In the genomic region with DNA sequence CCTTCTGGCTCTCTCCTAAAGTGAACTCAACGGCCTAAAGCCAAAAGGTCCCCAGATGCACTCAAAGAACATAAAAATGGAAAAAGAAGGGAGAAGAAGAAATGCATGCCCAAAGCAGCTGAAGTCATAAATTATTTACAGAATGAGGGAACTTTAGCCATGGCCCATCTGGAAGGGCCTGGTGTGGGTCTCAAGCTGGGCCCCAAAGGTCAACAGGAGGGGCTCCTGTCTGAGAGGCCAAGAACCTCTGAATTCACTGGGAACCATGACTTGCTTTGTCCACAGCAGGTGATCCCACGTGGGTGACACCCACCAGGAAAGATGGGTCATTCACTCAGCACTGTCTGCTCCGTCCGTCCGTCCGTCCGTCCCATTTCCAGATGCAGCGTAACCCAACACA, we compare ENCODE assay signal across 25 mouse cellular contexts.
DNase-seq lines count a peak whose midpoint lies in the region; ATAC-seq lines count a peak whose summit lies in the region.
"Had no signal": no experiment of that assay in that cellular context is flagged by ENCODE, and none has a peak within 500 bp of the region (broad histone marks: within the 10 kb centered on the region; RNA-seq: fewer than 3 reads in every experiment).

No protein-coding gene starts in this region.

- no peaks in the 10 kb centered on the region for H3K27me3 ChIP-seq in kidney, embryonic 14.5 days (ENCODE audit: control insufficient read depth, insufficient read depth, low read length)
- no peaks in the 10 kb centered on the region for H3K27me3 ChIP-seq in kidney, embryonic 16.5 days (ENCODE audit: insufficient read depth, low read length)
- H3K27me3 ChIP-seq: forebrain, embryonic 13.5 days; hindbrain, embryonic 13.5 days; Patski had no signal

- 78% methylated on average over 8 of the region's 8 CpGs for WGBS in kidney, embryonic 14.5 days
- WGBS in kidney, embryonic 16.5 days, result 78% methylated on average over 8 of the region's 8 CpGs

- H3K27ac ChIP-seq in kidney, embryonic 14.5 days (ENCODE audit: low read depth, low read length), result no peak overlapping the region
- peak overlapping the region; percentile 34; the same call in 1 of the 2 replicates for H3K27ac ChIP-seq in kidney, embryonic 16.5 days (ENCODE audit: low read length)
- H3K27ac ChIP-seq: forebrain, embryonic 10.5 days; forebrain, embryonic 13.5 days; hindbrain, embryonic 10.5 days; hindbrain, embryonic 13.5 days had no signal

- peaks cover 16% of the 10 kb centered on the region for H3K4me1 ChIP-seq in kidney, embryonic 14.5 days (ENCODE audit: control insufficient read depth, insufficient read depth, low read length)
- peaks cover 65% of the 10 kb centered on the region for H3K4me1 ChIP-seq in kidney, embryonic 16.5 days (ENCODE audit: insufficient read depth, low read length)

- ATAC-seq in kidney, embryonic 14.5 days (ENCODE audit: low FRiP score, low TSS enrichment), result no peak
- ATAC-seq in kidney, embryonic 16.5 days (ENCODE audit: low FRiP score, low TSS enrichment), result no peak
- no peak for ATAC-seq in megakaryocyte progenitor cell, adult 5-6 weeks (replicated peaks; ENCODE audit: poor library complexity)
- ATAC-seq: CD4-positive, CD25-positive, alpha-beta regulatory T cell, adult 4 months; forebrain, embryonic 13.5 days; forebrain, embryonic 16.5 days; hindbrain, embryonic 16.5 days; Patski had no signal

- H3K4me2 ChIP-seq in kidney, embryonic 14.5 days (replicated peaks; ENCODE audit: low read depth, low read length), result no peak overlapping the region
- no peak overlapping the region for H3K4me2 ChIP-seq in kidney, embryonic 16.5 days (replicated peaks; ENCODE audit: low read depth, low read length)
- H3K4me2 ChIP-seq: forebrain, embryonic 13.5 days; heart, embryonic 11.5 days; hindbrain, embryonic 13.5 days had no signal

- peaks cover 12% of the 10 kb centered on the region; the same call in 1 of the 2 replicates for H3K36me3 ChIP-seq in kidney, embryonic 14.5 days (ENCODE audit: control insufficient read depth, insufficient read depth, low read length)
- H3K36me3 ChIP-seq in kidney, embryonic 16.5 days (ENCODE audit: insufficient read depth, low read length), result peaks cover 25% of the 10 kb centered on the region

- no peaks in the 10 kb centered on the region for H3K9me3 ChIP-seq in kidney, embryonic 14.5 days (ENCODE audit: control insufficient read depth, low read length)
- H3K9me3 ChIP-seq in kidney, embryonic 16.5 days (ENCODE audit: low read length), result no peaks in the 10 kb centered on the region
- H3K9me3 ChIP-seq: forebrain, embryonic 10.5 days; forebrain, embryonic 13.5 days; hindbrain, embryonic 10.5 days; hindbrain, embryonic 13.5 days had no signal

- no peak overlapping the region for H3K4me3 ChIP-seq in kidney, embryonic 14.5 days (ENCODE audit: low read length)
- no peak overlapping the region for H3K4me3 ChIP-seq in kidney, embryonic 16.5 days (ENCODE audit: low read length)
- H3K4me3 ChIP-seq: forebrain, embryonic 10.5 days; forebrain, embryonic 13.5 days; hindbrain, embryonic 10.5 days; hindbrain, embryonic 13.5 days had no signal

- no peak overlapping the region for H3K9ac ChIP-seq in kidney, embryonic 14.5 days (ENCODE audit: low read depth, low read length)
- no peak overlapping the region for H3K9ac ChIP-seq in kidney, embryonic 16.5 days (replicated peaks; ENCODE audit: low read length)
- H3K9ac ChIP-seq: forebrain, embryonic 13.5 days; hindbrain, embryonic 13.5 days had no signal

- DNase-seq in kidney, adult 11 months, result peak; percentile 57
- peak; percentile 68 for DNase-seq in kidney, adult 9 months
- peak; percentile 42 for DNase-seq in kidney, postnatal 14 days
- no peak for DNase-seq in urinary bladder, postnatal 14 days (ENCODE audit: low spot score)
- no peak for DNase-seq in Muller cell, postnatal 12 days (ENCODE audit: inconsistent ontology term)
- DNase-seq: adrenal gland, postnatal 10 days; adrenal gland, postnatal 36 days; cerebellum, adult 18-20 months; cerebellum, adult 9-10 months; cerebellum, postnatal 14 days; gastrocnemius, postnatal 14 days; heart, adult 18-20 months; heart, postnatal 36 days had no signal

Comparison
In these comparisons a context has a peak if more than half of its experiments do, and no peak if none do; other contexts are left out.
1. DNase-seq: peak in kidney, adult 11 months (single experiment), kidney, adult 9 months (single experiment) and kidney, postnatal 14 days (single experiment); none in urinary bladder, postnatal 14 days (single experiment) and Muller cell, postnatal 12 days (single experiment).